Mouse (Mus musculus) bone marrow macrophage, adult 2 months (primary cell): Measurements from ENCODE around the gene Odf3l2.

Experiments
- CTCF ChIP-seq: IDR thresholded peaks from 2 replicates; pipeline ENCODE4 v1.5.1; 2012; ENCODE audit warnings: low read depth, mild to moderate bottlenecking, low read length, moderate library complexity
- POLR2A ChIP-seq: IDR thresholded peaks from 2 replicates; pipeline ENCODE4 v1.6.1; 2012; ENCODE audit warnings: mild to moderate bottlenecking, low read depth, low read length, borderline replicate concordance

GRCm38 (mm10) chr10:79666493-79666892 is 21.0 kb upstream of the Odf3l2 start:
- TF ChIP-seq CTCF = no peak
- no peak for TF ChIP-seq POLR2A
